Mouse (Mus musculus) MEL (cell line): ENCODE results near the gene Cbx6. TPM values are rescaled to one million over a fixed set of nuclear protein-coding genes. Genes with fewer than 3 reads are reported as not detected.

Experiments
- DNase-seq: peaks from one replicate; pipeline ENCODE4 v3.0.0; 2011; ENCODE audit warnings: low read depth, low spot score
- H3K27ac ChIP-seq: 2 replicates; pipeline ENCODE4 v1.5.1; 2012; ENCODE audit warnings: low read depth, mild to moderate bottlenecking, control low read depth, low read length, moderate library complexity; ENCODE audit not compliant: control insufficient read depth
- H3K27me3 ChIP-seq, 2 experiments: fragments of 150-350 bp in 1 of 2; sonication (generic) in 1 of 2; 2 replicates each; pipeline ENCODE4 v1.6.1; 2012; ENCODE audit warnings: low read length in 2 of 2, mild to moderate bottlenecking in 2 of 2, improper control_type of control experiment in 1 of 2, moderate library complexity in 1 of 2; ENCODE audit not compliant: insufficient read depth in 2 of 2, control insufficient read depth in 1 of 2
- H3K36me3 ChIP-seq, 2 experiments: 2 replicates each; pipeline ENCODE4 v1.6.1; 2012 to 2014; ENCODE audit warnings: low read length in 2 of 2, improper control_type of control experiment in 1 of 2, inconsistent platforms in 1 of 2, mild to moderate bottlenecking in 1 of 2; ENCODE audit not compliant: insufficient read depth in 2 of 2, control insufficient read depth in 1 of 2
- H3K4me1 ChIP-seq, 2 experiments: fragments of 150-350 bp in 1 of 2; sonication (generic) in 1 of 2; 2 replicates each; pipeline ENCODE4 v1.6.1; 2012; ENCODE audit warnings: low read length in 2 of 2, improper control_type of control experiment in 1 of 2, mild to moderate bottlenecking in 1 of 2; ENCODE audit not compliant: insufficient read depth in 2 of 2, control insufficient read depth in 1 of 2
- H3K4me3 ChIP-seq, 2 experiments: fragments of 150-350 bp in 1 of 2; sonication (generic) in 1 of 2; 2 replicates each; pipeline ENCODE4 v1.5.1; 2012; ENCODE audit warnings: low read depth in 2 of 2, low read length in 2 of 2, mild to moderate bottlenecking in 2 of 2, moderate library complexity in 2 of 2, control low read depth in 1 of 2, improper control_type of control experiment in 1 of 2; ENCODE audit not compliant: control insufficient read depth in 1 of 2, insufficient read depth in 1 of 2
- H3K79me2 ChIP-seq: 2 replicates; pipeline ENCODE4 v1.6.1; 2012; ENCODE audit warnings: mild to moderate bottlenecking, low read length, moderate library complexity; ENCODE audit not compliant: control insufficient read depth, poor library complexity, insufficient read depth
- H3K9ac ChIP-seq: 2 replicates; pipeline ENCODE4 v1.6.1; 2012; ENCODE audit warnings: low read depth, mild to moderate bottlenecking, control low read depth, low read length, moderate library complexity; ENCODE audit not compliant: control insufficient read depth, poor library complexity, severe bottlenecking
- H3K9me3 ChIP-seq: fragments of 150-350 bp; sonication (generic); replicated peaks from 2 replicates; pipeline ENCODE4 v1.6.1; 2012; ENCODE audit warnings: mild to moderate bottlenecking, low read length, improper control_type of control experiment, moderate library complexity; ENCODE audit not compliant: insufficient read depth
- CHD2 ChIP-seq: IDR thresholded peaks from 2 replicates; pipeline ENCODE4 v1.6.1; 2011; ENCODE audit warnings: low read length, improper control_type of control experiment
- ELF1 ChIP-seq: IDR thresholded peaks from 2 replicates; pipeline ENCODE4 v1.6.1; 2014; ENCODE audit warnings: low read depth, mild to moderate bottlenecking, inconsistent platforms, low read length, improper control_type of control experiment, moderate library complexity
- ETS1 ChIP-seq: IDR thresholded peaks from 2 replicates; pipeline ENCODE4 v1.6.1; 2012; ENCODE audit warnings: low read depth, mild to moderate bottlenecking, inconsistent platforms, low read length, improper control_type of control experiment, moderate library complexity
- GABPA ChIP-seq: IDR thresholded peaks from 2 replicates; pipeline ENCODE4 v1.6.1; 2012; ENCODE audit warnings: low read depth, mild to moderate bottlenecking, inconsistent platforms, low read length, improper control_type of control experiment, moderate library complexity
- GATA1 ChIP-seq: IDR thresholded peaks from 2 replicates; pipeline ENCODE4 v1.6.1; 2011; ENCODE audit warnings: low read depth, low read length, improper control_type of control experiment
- HCFC1 ChIP-seq: IDR thresholded peaks from 2 replicates; pipeline ENCODE4 v1.6.1; 2012; ENCODE audit warnings: low read depth, mild to moderate bottlenecking, inconsistent platforms, low read length, improper control_type of control experiment, moderate library complexity
- JUND ChIP-seq: IDR thresholded peaks from 2 replicates; pipeline ENCODE4 v1.6.1; 2011; ENCODE audit warnings: low read depth, mild to moderate bottlenecking, improper control_type of control experiment, low read length
- KAT2A ChIP-seq: conservative IDR thresholded peaks from 2 replicates; pipeline ENCODE4 v1.6.1; 2012; ENCODE audit warnings: low read depth, low read length, improper control_type of control experiment, inconsistent platforms
- MAFK ChIP-seq: IDR thresholded peaks from 2 replicates; pipeline ENCODE4 v1.6.1; 2011; ENCODE audit warnings: low read depth, mild to moderate bottlenecking, low read length, improper control_type of control experiment, borderline replicate concordance
- MAX ChIP-seq: IDR thresholded peaks from 2 replicates; pipeline ENCODE4 v1.6.1; 2011; ENCODE audit warnings: low read length, improper control_type of control experiment
- MEF2A ChIP-seq: IDR thresholded peaks from 2 replicates; pipeline ENCODE4 v1.6.1; 2014; ENCODE audit warnings: low read depth, mild to moderate bottlenecking, inconsistent platforms, low read length, improper control_type of control experiment; ENCODE audit not compliant: poor library complexity, insufficient replicate concordance, severe bottlenecking; ENCODE audit errors: extremely low read depth
- MXI1 ChIP-seq: IDR thresholded peaks from 2 replicates; pipeline ENCODE4 v1.6.1; 2011; ENCODE audit warnings: mild to moderate bottlenecking, low read depth, low read length, improper control_type of control experiment
- MYC ChIP-seq: IDR thresholded peaks from 2 replicates; pipeline ENCODE4 v1.6.1; 2011; ENCODE audit warnings: low read depth, mild to moderate bottlenecking, low read length, improper control_type of control experiment, moderate library complexity
- NRF1 ChIP-seq: IDR thresholded peaks from 2 replicates; pipeline ENCODE4 v1.6.1; 2014; ENCODE audit warnings: low read depth, mild to moderate bottlenecking, inconsistent platforms, low read length, improper control_type of control experiment, moderate library complexity; ENCODE audit not compliant: poor library complexity, insufficient read depth, severe bottlenecking
- POLR2A ChIP-seq, 2 experiments: IDR thresholded peaks; 2 replicates each; pipeline ENCODE4 v1.6.1; 2011 to 2012; ENCODE audit warnings: low read length in 2 of 2, mild to moderate bottlenecking in 2 of 2, control low read depth in 1 of 2, improper control_type of control experiment in 1 of 2, low read depth in 1 of 2, moderate library complexity in 1 of 2; ENCODE audit not compliant: control insufficient read depth in 1 of 2, insufficient read depth in 1 of 2, poor library complexity in 1 of 2
- POLR2AphosphoS2 ChIP-seq: IDR thresholded peaks from 2 replicates; pipeline ENCODE4 v1.6.1; 2011; ENCODE audit warnings: low read length, improper control_type of control experiment
- RAD21 ChIP-seq: IDR thresholded peaks from 2 replicates; pipeline ENCODE4 v1.6.1; 2011; ENCODE audit warnings: mild to moderate bottlenecking, low read depth, low read length, improper control_type of control experiment
- SIN3A ChIP-seq: IDR thresholded peaks from 2 replicates; pipeline ENCODE4 v1.6.1; 2012; ENCODE audit warnings: low read length, improper control_type of control experiment, inconsistent platforms
- TAL1 ChIP-seq: IDR thresholded peaks from 2 replicates; pipeline ENCODE4 v1.6.1; 2012; ENCODE audit warnings: mild to moderate bottlenecking, inconsistent platforms, low read length, moderate library complexity, mixed read lengths
- TBP ChIP-seq: IDR thresholded peaks from 2 replicates; pipeline ENCODE4 v1.8.0; 2011; ENCODE audit warnings: low read depth, low read length, improper control_type of control experiment
- TCF12 ChIP-seq: IDR thresholded peaks from 2 replicates; pipeline ENCODE4 v1.6.1; 2014; ENCODE audit warnings: low read depth, mild to moderate bottlenecking, inconsistent platforms, low read length, improper control_type of control experiment, moderate library complexity
- UBTF ChIP-seq: IDR thresholded peaks from 2 replicates; pipeline ENCODE4 v1.6.1; 2012; ENCODE audit warnings: low read depth, mild to moderate bottlenecking, inconsistent platforms, low read length, improper control_type of control experiment, moderate library complexity, borderline replicate concordance; ENCODE audit not compliant: insufficient read depth
- USF2 ChIP-seq, 2 experiments: IDR thresholded peaks; 2 replicates each; pipeline ENCODE4 v1.6.1; 2011 to 2012; ENCODE audit warnings: improper control_type of control experiment in 2 of 2, low read length in 2 of 2, borderline replicate concordance in 1 of 2, inconsistent platforms in 1 of 2, low read depth in 1 of 2, mild to moderate bottlenecking in 1 of 2; ENCODE audit not compliant: insufficient read depth in 1 of 2
- ZMIZ1 ChIP-seq: IDR thresholded peaks from 2 replicates; pipeline ENCODE4 v1.6.1; 2012; ENCODE audit warnings: low read depth, mild to moderate bottlenecking, inconsistent platforms, low read length, improper control_type of control experiment, moderate library complexity
- polyA plus RNA-seq, 2 experiments: library from polyadenylated mRNA; stranded (reverse) in 1 of 2; unstranded in 1 of 2; fragments of >175 nt in 1 of 2; fragments of >200 nt in 1 of 2; gene quantifications; 2 replicates each; pipeline versions ENCODE4 v1.2.1 to v1.2.4; 2012; ENCODE audit warnings: low replicate concordance in 2 of 2, low read depth in 1 of 2; ENCODE audit not compliant: insufficient read length in 2 of 2, insufficient read depth in 1 of 2, missing spikeins in 1 of 2
- total RNA-seq: library from RNA; depleted of rRNA; stranded (reverse); fragments of 300-350 nt; gene quantifications from 2 replicates; pipeline ENCODE4 v1.2.3, GENCODE M21; 2012

Gene Cbx6
- total and polyA plus RNA-seq, 3 experiments = 25.1 to 43.6 TPM; not detected in 1

- Histone ChIP-seq H3K4me3 (no peak overlapping the region), H3K27ac (no peak overlapping the region), H3K79me2 (no peaks in the 10 kb centered on the region), H3K36me3 (0 out of 4 replicates have a peak, but pooled peaks cover 0 to 2% of the 10 kb centered on the region in 2 experiments), H3K9me3 (no peaks in the 10 kb centered on the region), H3K27me3 (no peaks in the 10 kb centered on the region; a peak in 1 of 4 replicates), H3K4me1 (peaks cover 0 to 6% of the 10 kb centered on the region in 2 experiments; a peak in 1 of 4 replicates), H3K9ac (no peak overlapping the region)
- DNase-seq = no peak
- TF ChIP-seq RAD21 (no peak), POLR2A (IDR thresholded peaks at IDR 0.05; ENCODE audit: control insufficient read depth in 1 of 2, insufficient read depth in 1 of 2, low read depth in 1 of 2, low read length in 2 of 2, poor library complexity in 1 of 2) (no peak), POLR2AphosphoS2 (no peak), CHD2 (no peak), MAFK (no peak), TAL1 (no peak), JUND (no peak), TCF12 (no peak), ETS1 (no peak), HCFC1 (no peak), GATA1 (no peak), MYC (no peak), MXI1 (no peak), UBTF (no peak), KAT2A (no peak), ELF1 (no peak), MEF2A (no peak), SIN3A (no peak), USF2 (IDR thresholded peaks at IDR 0.05; ENCODE audit: borderline replicate concordance in 1 of 2, insufficient read depth in 1 of 2, low read depth in 1 of 2, low read length in 2 of 2) (no peak), MAX (no peak)
Measured at GRCm38 (mm10) chr15:79775662-79776061, 58.8 kb downstream of the Cbx6 start.

GRCm38 (mm10) chr15:79774117-79775027 lies 60.1 kb downstream of the Cbx6 start:
- H3K27ac ChIP-seq = peak overlapping the region; percentile 52

More at GRCm38 (mm10) chr15:79774117-79775027, 60.1 kb downstream of the Cbx6 start:
- H3K4me1 ChIP-seq = peaks cover 0 to 6% of the 10 kb centered on the region in 2 experiments; a peak in 1 of 4 replicates
- peak overlapping the region; percentile 70 to 71 for H3K4me3 ChIP-seq
- H3K79me2 ChIP-seq = no peaks in the 10 kb centered on the region
- no peaks in the 10 kb centered on the region for H3K9me3 ChIP-seq
- DNase-seq = peak; percentile 99
- TF ChIP-seq MYC (no peak), MXI1 (peak; percentile 79), POLR2A (IDR thresholded peaks at IDR 0.05; ENCODE audit: control insufficient read depth in 1 of 2, insufficient read depth in 1 of 2, low read depth in 1 of 2, low read length in 2 of 2, poor library complexity in 1 of 2) (peak in 1 of 2 experiments; percentile 71; a peak in 3 of 4 replicates), TCF12 (peak; percentile 1; the same call in 1 of the 2 replicates), MAX (peak; percentile 84), ELF1 (peak; percentile 76), SIN3A (peak; percentile 94), NRF1 (peak; percentile 18; the same call in 1 of the 2 replicates), TBP (peak; percentile 79), POLR2AphosphoS2 (no peak), HCFC1 (peak; percentile 84), ZMIZ1 (no peak), GABPA (no peak)
- 0 out of 4 replicates have a peak, but pooled peaks cover 0 to 2% of the 10 kb centered on the region in 2 experiments for H3K36me3 ChIP-seq
- H3K27me3 ChIP-seq = no peaks in the 10 kb centered on the region; a peak in 1 of 4 replicates
- peak overlapping the region; percentile 71 for H3K9ac ChIP-seq
